Mouse (Mus musculus): ENCODE data around the gene Lcn9. TPM values are rescaled to one million over a fixed set of nuclear protein-coding genes. Genes with fewer than 3 reads are reported as not detected.
"Not testable (repeated sequence)": the region's sequence is repeated elsewhere in the genome, so short reads cannot be mapped to it uniquely, and the experiment has no call there.

Gene Lcn9
- polyA plus RNA-seq, 1 experiment from 2014 or later, result not detected

- no peak overlapping the region for H3K9ac ChIP-seq
- WGBS, result 85% methylated on average over 5 of the region's 5 CpGs
- no peak overlapping the region for H3K4me3 ChIP-seq
- H3K27me3 ChIP-seq (replicated peaks), result no peaks in the 10 kb centered on the region
- no peak for ATAC-seq (replicated peaks)
- H3K36me3 ChIP-seq (replicated peaks), result no peaks in the 10 kb centered on the region
- H3K4me1 ChIP-seq, result no peaks in the 10 kb centered on the region
- H3K9me3 ChIP-seq, result no peaks in the 10 kb centered on the region
- no peak overlapping the region for H3K4me2 ChIP-seq
- no peak overlapping the region for H3K27ac ChIP-seq
Observed at GRCm38 (mm10) chr2:25813364-25813763, 9.6 kb upstream of the Lcn9 start.

- not testable (repeated sequence) for ATAC-seq (replicated peaks); H3K9me3 ChIP-seq; H3K36me3 ChIP-seq (replicated peaks); H3K27me3 ChIP-seq (replicated peaks); H3K9ac ChIP-seq; H3K4me3 ChIP-seq; H3K4me2 ChIP-seq; H3K4me1 ChIP-seq; H3K27ac ChIP-seq
- 77% methylated on average over 1 of the region's 1 CpGs for WGBS
Observed at GRCm38 (mm10) chr2:25815748-25816147, 7.2 kb upstream of the Lcn9 start, which contains the start of gene Glt6d1. TSS of gene Glt6d1 (minus strand) at chr2:25815848.

DNA sequence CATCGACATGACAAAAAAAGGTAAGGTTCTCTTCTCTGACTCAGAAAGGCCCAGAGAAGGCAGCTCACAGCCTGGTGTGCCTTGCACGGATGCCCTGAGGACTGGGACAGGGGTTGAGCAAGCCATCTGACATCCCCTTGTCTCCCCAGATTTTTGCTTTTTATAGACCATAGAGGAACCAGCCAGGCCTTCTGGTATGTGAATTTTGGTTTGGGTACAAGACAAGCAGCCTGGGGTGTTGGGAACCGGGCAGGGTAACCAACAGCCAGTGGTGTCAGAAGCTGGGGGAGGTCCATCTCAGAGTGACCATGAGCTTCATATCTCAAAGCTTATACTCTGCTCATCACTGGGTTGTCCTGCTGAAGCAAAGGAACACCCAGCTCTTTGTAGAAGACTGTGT is 1.8 kb downstream of the Lcn9 start:
- 86% methylated on average over 3 of the region's 3 CpGs for WGBS

GRCm38 (mm10) chr2:25828344-25828947 is 5.5 kb downstream of the Lcn9 start:
- Histone ChIP-seq H3K9me3 (no peaks in the 10 kb centered on the region), H3K4me1 (no peaks in the 10 kb centered on the region), H3K9ac (no peak overlapping the region), H3K27ac (no peak overlapping the region), H3K36me3 (replicated peaks) (no peaks in the 10 kb centered on the region), H3K4me3 (no peak overlapping the region), H3K27me3 (replicated peaks) (no peaks in the 10 kb centered on the region), H3K4me2 (no peak overlapping the region)
- 76% methylated on average over 8 of the region's 8 CpGs for WGBS
- ATAC-seq (replicated peaks), result no peak

More for the DNA sequence above, 1.8 kb downstream of the Lcn9 start:
- no peaks in the 10 kb centered on the region for H3K27me3 ChIP-seq (replicated peaks)
- no peaks in the 10 kb centered on the region for H3K36me3 ChIP-seq (replicated peaks)
- no peak overlapping the region for H3K4me3 ChIP-seq
- no peaks in the 10 kb centered on the region for H3K9me3 ChIP-seq
- no peak overlapping the region for H3K4me2 ChIP-seq
- H3K9ac ChIP-seq, result no peak overlapping the region
- H3K27ac ChIP-seq, result no peak overlapping the region
- no peaks in the 10 kb centered on the region for H3K4me1 ChIP-seq
- ATAC-seq (replicated peaks), result no peak

DNA sequence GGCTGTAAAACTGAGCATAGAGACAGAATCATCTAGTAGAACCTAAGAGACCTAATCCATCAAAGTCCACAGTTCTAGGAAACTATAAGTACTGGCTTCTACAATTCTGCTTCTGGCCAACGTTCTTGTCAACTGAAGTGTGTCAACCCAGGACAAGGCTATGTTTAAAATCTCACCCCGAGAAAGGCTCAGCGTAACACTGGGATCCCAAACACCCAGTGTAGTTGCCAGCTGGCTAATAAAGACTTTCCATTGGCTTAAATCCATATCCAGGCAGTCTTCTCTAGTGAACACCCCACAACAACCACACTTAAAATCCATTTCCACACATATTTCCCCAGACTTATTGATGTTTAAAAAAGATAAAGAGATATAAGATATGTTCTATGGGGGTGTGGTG is 7.8 kb downstream of the Lcn9 start:
- 87% methylated on average over 3 of the region's 3 CpGs for WGBS

DNA sequence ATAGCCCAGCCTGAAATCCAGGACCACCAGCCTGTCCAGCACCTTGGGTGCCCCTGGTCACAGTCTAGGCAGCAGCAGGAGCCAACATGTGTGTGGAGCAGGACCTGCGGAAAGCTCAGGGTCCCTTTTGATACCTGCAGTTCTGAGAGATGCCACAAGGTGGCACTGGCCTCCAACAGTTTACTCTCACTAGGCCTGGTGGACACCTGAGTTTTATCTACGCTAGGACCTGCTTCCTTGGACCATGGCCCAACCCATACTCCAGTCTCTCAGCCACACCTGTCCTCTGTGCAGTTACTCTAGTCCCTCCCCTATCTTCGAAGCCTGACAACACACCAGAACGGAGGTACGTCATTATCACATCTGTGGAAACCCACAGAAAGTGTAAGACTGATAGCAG is 13.3 kb downstream of the Lcn9 start:
- 43% methylated on average over 5 of the region's 5 CpGs for WGBS
- Histone ChIP-seq H3K9ac (no peak overlapping the region), H3K9me3 (no peaks in the 10 kb centered on the region), H3K27me3 (replicated peaks) (no peaks in the 10 kb centered on the region), H3K4me2 (no peak overlapping the region), H3K27ac (no peak overlapping the region), H3K36me3 (replicated peaks) (no peaks in the 10 kb centered on the region), H3K4me3 (no peak overlapping the region), H3K4me1 (no peaks in the 10 kb centered on the region)
- ATAC-seq (replicated peaks), result peak; percentile 71; the same call in 1 of the 2 replicates

More for the DNA sequence above, 7.8 kb downstream of the Lcn9 start:
- ATAC-seq (replicated peaks), result no peak
- Histone ChIP-seq H3K4me2 (no peak overlapping the region), H3K9me3 (no peaks in the 10 kb centered on the region), H3K4me1 (no peaks in the 10 kb centered on the region), H3K27ac (no peak overlapping the region), H3K36me3 (replicated peaks) (no peaks in the 10 kb centered on the region), H3K4me3 (no peak overlapping the region), H3K27me3 (replicated peaks) (no peaks in the 10 kb centered on the region), H3K9ac (no peak overlapping the region)

DNA sequence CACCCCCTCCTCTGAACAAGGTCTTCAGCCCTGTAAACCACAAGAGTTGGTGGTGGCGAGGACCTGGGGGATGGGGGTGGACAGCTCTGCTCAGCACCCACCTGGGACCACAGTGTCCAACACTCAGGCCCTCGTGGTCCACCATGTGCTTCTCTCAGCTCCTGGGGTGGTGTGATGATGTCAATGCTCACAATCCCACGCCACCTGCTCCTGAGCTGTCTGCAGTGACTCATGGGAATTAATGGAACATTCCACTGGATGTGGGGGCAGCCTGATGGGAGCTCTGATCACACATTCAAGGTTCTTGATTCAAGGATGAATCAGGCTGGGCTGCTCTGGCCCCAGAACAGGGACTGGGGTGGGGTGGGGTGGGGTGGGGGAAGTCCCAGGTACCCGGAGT is 19.2 kb downstream of the Lcn9 start:
- H3K27me3 ChIP-seq (replicated peaks), result no peaks in the 10 kb centered on the region
- no peak overlapping the region for H3K4me2 ChIP-seq
- no peak overlapping the region for H3K4me3 ChIP-seq
- H3K9me3 ChIP-seq, result no peaks in the 10 kb centered on the region
- H3K36me3 ChIP-seq (replicated peaks), result no peaks in the 10 kb centered on the region
- WGBS, result 82% methylated on average over 4 of the region's 4 CpGs
- no peak for ATAC-seq (replicated peaks)
- no peak overlapping the region for H3K27ac ChIP-seq
- H3K9ac ChIP-seq, result no peak overlapping the region
- H3K4me1 ChIP-seq, result no peaks in the 10 kb centered on the region

DNA sequence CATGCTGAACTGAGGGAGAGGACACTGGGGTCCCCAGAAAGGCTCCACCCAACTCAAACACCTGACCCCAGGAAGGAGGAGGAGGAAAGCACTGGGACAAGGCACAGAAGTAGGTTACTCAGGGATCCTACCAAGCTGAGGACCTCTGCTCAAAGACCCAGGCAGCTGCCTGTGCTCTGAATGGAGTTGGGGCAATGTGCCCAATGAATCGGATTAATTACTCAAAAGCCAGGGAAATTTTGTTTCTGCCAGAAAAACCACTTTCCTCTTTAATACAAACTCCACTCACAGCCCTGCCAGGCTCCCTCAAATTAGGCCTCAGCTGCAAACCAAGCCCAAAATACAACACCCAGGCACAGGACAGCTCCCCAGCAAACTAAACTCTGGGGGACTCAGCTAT is 19.8 kb downstream of the Lcn9 start:
- ATAC-seq (replicated peaks), result no peak
- Histone ChIP-seq H3K9me3 (no peaks in the 10 kb centered on the region), H3K4me3 (no peak overlapping the region), H3K4me1 (no peaks in the 10 kb centered on the region), H3K4me2 (no peak overlapping the region), H3K27ac (no peak overlapping the region), H3K36me3 (replicated peaks) (no peaks in the 10 kb centered on the region), H3K9ac (no peak overlapping the region), H3K27me3 (replicated peaks) (no peaks in the 10 kb centered on the region)
- WGBS, result 72% methylated on average over 1 of the region's 1 CpGs

DNA sequence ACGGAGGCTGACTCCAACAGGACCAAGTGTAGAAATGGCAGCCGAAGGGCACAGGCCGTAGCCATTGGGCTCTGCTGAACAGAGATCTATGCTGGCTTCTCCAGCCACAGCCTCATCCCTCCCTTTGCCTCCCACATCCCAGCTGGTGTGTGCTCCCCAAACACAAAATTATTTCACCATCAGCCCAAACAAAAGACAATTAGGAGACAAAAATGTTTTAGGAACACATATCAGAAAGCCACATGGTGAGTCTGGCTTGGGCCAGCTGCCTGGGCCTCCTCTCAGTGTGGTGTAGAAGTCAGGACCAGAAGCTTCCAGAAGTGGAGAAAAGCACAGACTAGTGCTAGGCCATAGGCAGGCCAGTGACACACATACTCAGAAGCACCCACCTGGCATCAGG is 21.1 kb downstream of the Lcn9 start:
- H3K4me2 ChIP-seq, result no peak overlapping the region
- no peak for ATAC-seq (replicated peaks)
- WGBS, result 88% methylated on average over 3 of the region's 3 CpGs
- no peaks in the 10 kb centered on the region for H3K27me3 ChIP-seq (replicated peaks)
- no peak overlapping the region for H3K4me3 ChIP-seq
- H3K9me3 ChIP-seq, result no peaks in the 10 kb centered on the region
- H3K9ac ChIP-seq, result no peak overlapping the region
- H3K36me3 ChIP-seq (replicated peaks), result no peaks in the 10 kb centered on the region
- H3K27ac ChIP-seq, result no peak overlapping the region
- no peaks in the 10 kb centered on the region for H3K4me1 ChIP-seq

- no peak overlapping the region for H3K4me2 ChIP-seq
- H3K4me1 ChIP-seq, result no peaks in the 10 kb centered on the region
- no peak overlapping the region for H3K9ac ChIP-seq
- H3K27ac ChIP-seq, result no peak overlapping the region
- H3K4me3 ChIP-seq, result no peak overlapping the region
- no peaks in the 10 kb centered on the region for H3K36me3 ChIP-seq (replicated peaks)
- H3K27me3 ChIP-seq (replicated peaks), result no peaks in the 10 kb centered on the region
- H3K9me3 ChIP-seq, result no peaks in the 10 kb centered on the region
- WGBS, result 85% methylated on average over 8 of the region's 8 CpGs
- ATAC-seq (replicated peaks), result no peak
Observed at GRCm38 (mm10) chr2:25846516-25846915, 23.6 kb downstream of the Lcn9 start.

- Histone ChIP-seq H3K27ac (no peak within 1 kb of the TSS), H3K27me3 (replicated peaks) (no peaks in the 10 kb centered on the region), H3K4me3 (no peak within 1 kb of the TSS), H3K36me3 (replicated peaks) (no peaks in the 10 kb centered on the region), H3K4me1 (no peaks in the 10 kb centered on the region), H3K4me2 (no peak within 1 kb of the TSS), H3K9me3 (no peaks in the 10 kb centered on the region), H3K9ac (no peak within 1 kb of the TSS)
- no peak for ATAC-seq (replicated peaks)
- 85% methylated on average over 14 of the region's 16 CpGs for WGBS
Observed at GRCm38 (mm10) chr2:25847226-25847625, 24.3 kb downstream of the Lcn9 start, which contains the start of gene Sohlh1. TSS of gene Sohlh1 (minus strand) at chr2:25847248.

DNA sequence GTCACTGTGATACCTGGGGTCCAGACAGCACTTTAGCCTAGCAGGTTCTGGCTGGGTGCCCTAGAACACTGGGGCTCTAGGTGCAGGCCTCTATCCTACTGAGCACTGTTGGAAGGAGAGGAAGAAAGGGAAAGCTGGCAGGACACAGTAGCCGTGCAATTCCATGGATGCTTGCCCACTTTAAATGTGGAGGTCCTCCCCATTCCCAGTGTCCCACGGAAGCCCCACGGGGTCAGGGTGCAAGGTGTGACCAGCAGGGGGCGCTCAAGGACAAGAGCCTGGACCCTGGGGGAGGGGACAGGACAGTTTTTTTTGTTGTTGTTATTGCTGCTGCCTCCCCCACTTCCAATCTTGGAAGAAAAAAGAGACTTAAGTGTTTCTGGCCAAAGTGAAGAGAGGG is 27.4 kb downstream of the Lcn9 start:
- 14% methylated on average over 4 of the region's 4 CpGs for WGBS
- H3K9ac ChIP-seq, result no peak overlapping the region
- H3K36me3 ChIP-seq (replicated peaks), result no peaks in the 10 kb centered on the region
- no peak overlapping the region for H3K4me2 ChIP-seq
- ATAC-seq (replicated peaks), result no peak
- no peaks in the 10 kb centered on the region for H3K4me1 ChIP-seq
- H3K27ac ChIP-seq, result no peak overlapping the region
- no peaks in the 10 kb centered on the region for H3K9me3 ChIP-seq
- H3K27me3 ChIP-seq (replicated peaks), result no peaks in the 10 kb centered on the region
- no peak overlapping the region for H3K4me3 ChIP-seq

DNA sequence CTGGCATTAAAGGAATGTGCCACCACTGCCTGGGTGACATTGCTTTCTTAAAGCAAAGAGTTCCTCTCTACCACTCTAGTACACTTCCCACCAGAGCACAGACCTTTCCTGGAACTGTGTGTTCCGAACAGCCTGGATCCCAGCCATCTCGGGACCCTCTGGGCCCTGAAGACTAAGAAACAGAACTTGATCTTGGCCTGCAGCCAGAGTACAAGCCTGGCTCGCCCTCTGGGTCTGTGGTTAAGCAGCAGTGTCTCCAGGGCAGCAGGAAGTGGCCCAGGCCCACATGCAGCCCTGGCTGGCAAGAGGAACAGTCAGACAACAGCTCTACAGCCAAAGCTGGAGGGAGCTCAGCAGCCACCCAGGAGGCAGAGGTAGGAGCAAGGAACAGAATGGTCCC is 29.7 kb downstream of the Lcn9 start:
- Histone ChIP-seq H3K27me3 (replicated peaks) (no peaks in the 10 kb centered on the region), H3K4me2 (no peak overlapping the region), H3K4me3 (no peak overlapping the region), H3K4me1 (no peaks in the 10 kb centered on the region), H3K27ac (no peak overlapping the region), H3K9ac (no peak overlapping the region), H3K36me3 (replicated peaks) (no peaks in the 10 kb centered on the region), H3K9me3 (no peaks in the 10 kb centered on the region)
- no peak for ATAC-seq (replicated peaks)
- 52% methylated on average over 3 of the region's 3 CpGs for WGBS

Measured in midbrain, embryonic 15.5 days (tissue).